Mouse (Mus musculus): ENCODE data around the gene Trappc12. TPM values are rescaled to one million over a fixed set of nuclear protein-coding genes. Genes with fewer than 3 reads are reported as not detected.

Gene Trappc12
- polyA plus RNA-seq (2015; fragmentation: Nextera tagmentation; extraction: Ambion mirVana) = 40.9 and 42.2 TPM in 2 replicates

- Histone ChIP-seq H3K9me3 (no peaks in the 10 kb centered on the region), H3K4me2 (replicated peaks) (peak within 1 kb of the TSS; percentile 93), H3K36me3 (peaks cover 20% of the 10 kb centered on the region), H3K9ac (peak within 1 kb of the TSS; percentile 88), H3K4me3 (peak within 1 kb of the TSS; percentile 81), H3K27ac (no peak within 1 kb of the TSS), H3K27me3 (no peaks in the 10 kb centered on the region), H3K4me1 (peaks cover 21% of the 10 kb centered on the region)
- 1% methylated on average over 41 of the region's 41 CpGs for WGBS
- ATAC-seq (ENCODE audit: low FRiP score, low read depth) = peak; percentile 92
Observed at GRCm38 (mm10) chr12:28750021-28750633, at the start of gene Trappc12. TSS of gene Trappc12 (minus strand) at chr12:28750472.

GRCm38 (mm10) chr12:28799798-28800411, 49.6 kb upstream of the Trappc12 start:
- H3K9ac ChIP-seq = no peak overlapping the region
- WGBS = 14% methylated on average over 11 of the region's 11 CpGs

GRCm38 (mm10) chr12:28796881-28797420, 46.7 kb upstream of the Trappc12 start:
- Histone ChIP-seq H3K36me3 (no peaks in the 10 kb centered on the region; the same call in 1 of the 2 replicates), H3K27me3 (no peaks in the 10 kb centered on the region), H3K9ac (no peak overlapping the region), H3K4me1 (peaks cover 22% of the 10 kb centered on the region), H3K9me3 (no peaks in the 10 kb centered on the region; the same call in 1 of the 2 replicates), H3K4me2 (replicated peaks) (no peak overlapping the region), H3K4me3 (no peak overlapping the region), H3K27ac (no peak overlapping the region)
- ATAC-seq (ENCODE audit: low FRiP score, low read depth) = no peak

More at GRCm38 (mm10) chr12:28799798-28800411, 49.6 kb upstream of the Trappc12 start:
- peak; percentile 73 for ATAC-seq (ENCODE audit: low FRiP score, low read depth)
- H3K4me1 ChIP-seq = peaks cover 30% of the 10 kb centered on the region
- H3K36me3 ChIP-seq = no peaks in the 10 kb centered on the region; the same call in 1 of the 2 replicates
- H3K4me2 ChIP-seq (replicated peaks) = peak overlapping the region; percentile 17; the same call in 1 of the 2 replicates
- H3K4me3 ChIP-seq = no peak overlapping the region
- peak overlapping the region; percentile 61 for H3K27ac ChIP-seq
- no peaks in the 10 kb centered on the region; the same call in 1 of the 2 replicates for H3K9me3 ChIP-seq
- H3K27me3 ChIP-seq = no peaks in the 10 kb centered on the region

DNA sequence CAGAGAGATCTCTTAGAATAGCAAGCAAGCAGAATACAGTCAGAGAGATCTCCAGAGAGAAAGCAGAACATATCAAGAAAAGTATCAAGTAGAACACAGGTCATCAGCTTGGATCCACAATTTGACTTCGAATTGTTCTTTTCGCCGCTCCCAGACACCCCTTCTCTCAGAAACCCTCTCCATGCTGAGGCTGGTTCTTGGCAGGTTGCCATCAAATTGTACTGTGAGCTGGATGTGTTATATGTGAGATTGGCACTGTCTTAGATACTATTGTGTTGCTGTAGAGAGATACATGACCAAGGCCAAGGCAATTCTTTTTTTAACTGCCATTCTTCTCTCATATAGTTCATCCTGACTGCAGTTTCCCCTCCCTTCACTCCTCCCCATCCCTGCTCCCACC, 44.8 kb upstream of the Trappc12 start:
- Histone ChIP-seq H3K4me1 (peaks cover 24% of the 10 kb centered on the region), H3K9ac (no peak overlapping the region), H3K4me3 (no peak overlapping the region), H3K27me3 (no peaks in the 10 kb centered on the region), H3K9me3 (no peaks in the 10 kb centered on the region; the same call in 1 of the 2 replicates), H3K36me3 (no peaks in the 10 kb centered on the region; the same call in 1 of the 2 replicates), H3K4me2 (replicated peaks) (no peak overlapping the region), H3K27ac (no peak overlapping the region)
- no peak for ATAC-seq (ENCODE audit: low FRiP score, low read depth)
- 88% methylated on average over 3 of the region's 3 CpGs for WGBS

DNA sequence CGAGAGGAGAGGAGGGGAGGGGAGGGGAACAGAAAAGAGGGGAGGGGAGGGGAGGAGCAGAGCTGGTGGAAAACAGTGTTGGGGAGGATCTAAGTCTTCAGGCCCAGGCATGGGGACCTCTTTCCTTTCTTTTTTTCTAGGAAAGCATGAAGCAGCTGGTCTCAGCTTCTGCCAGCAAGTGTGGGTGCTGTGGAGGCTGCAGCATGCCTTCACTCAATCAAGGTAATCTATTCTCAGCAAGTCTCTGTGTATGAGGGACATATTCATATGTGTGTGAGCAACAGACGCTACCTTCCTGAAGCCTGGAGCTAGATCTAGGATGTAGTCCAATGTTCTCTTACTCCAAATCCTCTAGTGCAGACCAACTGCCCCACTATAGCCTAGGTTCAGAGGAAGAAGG, 43.4 kb upstream of the Trappc12 start:
- Histone ChIP-seq H3K4me1 (peaks cover 17% of the 10 kb centered on the region), H3K4me2 (replicated peaks) (no peak overlapping the region), H3K9me3 (no peaks in the 10 kb centered on the region; the same call in 1 of the 2 replicates), H3K4me3 (no peak overlapping the region), H3K9ac (no peak overlapping the region), H3K27ac (no peak overlapping the region), H3K27me3 (no peaks in the 10 kb centered on the region), H3K36me3 (no peaks in the 10 kb centered on the region; the same call in 1 of the 2 replicates)
- 63% methylated on average over 2 of the region's 2 CpGs for WGBS
- ATAC-seq (ENCODE audit: low FRiP score, low read depth) = no peak

DNA sequence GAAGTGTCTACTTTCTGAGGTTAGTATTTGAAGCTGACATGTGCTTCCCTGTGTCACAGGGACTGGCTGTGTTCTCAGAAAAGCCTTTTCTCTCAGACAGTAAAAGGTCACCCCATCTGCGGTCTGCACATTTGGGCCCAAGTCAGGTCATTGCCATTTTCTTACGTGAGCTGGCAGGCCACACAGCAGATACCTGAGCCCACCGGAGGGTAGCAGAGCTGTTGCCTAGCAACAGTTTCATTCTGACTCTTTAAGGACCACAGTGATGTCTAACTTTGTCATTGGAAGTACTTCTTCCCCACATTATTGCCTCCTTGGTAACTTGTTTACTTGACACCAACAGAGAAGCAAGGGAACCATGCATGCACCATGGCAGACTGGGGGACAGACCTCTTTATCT, 42.3 kb upstream of the Trappc12 start:
- Histone ChIP-seq H3K27ac (no peak overlapping the region), H3K4me2 (replicated peaks) (no peak overlapping the region), H3K36me3 (no peaks in the 10 kb centered on the region), H3K9me3 (no peaks in the 10 kb centered on the region), H3K4me3 (no peak overlapping the region), H3K4me1 (peaks cover 17% of the 10 kb centered on the region), H3K9ac (no peak overlapping the region), H3K27me3 (no peaks in the 10 kb centered on the region)
- ATAC-seq (ENCODE audit: low FRiP score, low read depth) = no peak
- WGBS = 72% methylated on average over 3 of the region's 3 CpGs

- no peaks in the 10 kb centered on the region for H3K27me3 ChIP-seq
- no peak for ATAC-seq (ENCODE audit: low FRiP score, low read depth)
- no peak overlapping the region for H3K9ac ChIP-seq
- H3K4me2 ChIP-seq (replicated peaks) = no peak overlapping the region
- WGBS = 84% methylated on average over 6 of the region's 6 CpGs
- no peak overlapping the region for H3K4me3 ChIP-seq
- peaks cover 41% of the 10 kb centered on the region for H3K4me1 ChIP-seq
- no peaks in the 10 kb centered on the region for H3K9me3 ChIP-seq
- H3K27ac ChIP-seq = no peak overlapping the region
- no peaks in the 10 kb centered on the region for H3K36me3 ChIP-seq
Observed at GRCm38 (mm10) chr12:28786310-28786709, 36.0 kb upstream of the Trappc12 start.

GRCm38 (mm10) chr12:28785299-28785698, 35.0 kb upstream of the Trappc12 start:
- Histone ChIP-seq H3K4me1 (peaks cover 37% of the 10 kb centered on the region), H3K27me3 (no peaks in the 10 kb centered on the region), H3K36me3 (no peaks in the 10 kb centered on the region), H3K4me2 (replicated peaks) (no peak overlapping the region), H3K9me3 (no peaks in the 10 kb centered on the region), H3K4me3 (no peak overlapping the region), H3K9ac (no peak overlapping the region), H3K27ac (no peak overlapping the region)
- ATAC-seq (ENCODE audit: low FRiP score, low read depth) = peak; percentile 71; the same call in 1 of the 2 replicates
- 3% methylated on average over 1 of the region's 1 CpGs for WGBS

GRCm38 (mm10) chr12:28784864-28785263, 34.6 kb upstream of the Trappc12 start:
- WGBS = 25% methylated on average over 8 of the region's 8 CpGs
- Histone ChIP-seq H3K9ac (no peak overlapping the region; the same call in 1 of the 2 replicates), H3K4me1 (peaks cover 32% of the 10 kb centered on the region), H3K9me3 (no peaks in the 10 kb centered on the region), H3K4me3 (no peak overlapping the region), H3K36me3 (no peaks in the 10 kb centered on the region), H3K27me3 (no peaks in the 10 kb centered on the region), H3K4me2 (replicated peaks) (no peak overlapping the region), H3K27ac (no peak overlapping the region)
- ATAC-seq (ENCODE audit: low FRiP score, low read depth) = no peak

GRCm38 (mm10) chr12:28784355-28784754, 34.1 kb upstream of the Trappc12 start:
- no peak for ATAC-seq (ENCODE audit: low FRiP score, low read depth)
- no peaks in the 10 kb centered on the region for H3K36me3 ChIP-seq
- H3K4me2 ChIP-seq (replicated peaks) = no peak overlapping the region
- H3K9me3 ChIP-seq = no peaks in the 10 kb centered on the region
- no peak overlapping the region for H3K4me3 ChIP-seq
- no peaks in the 10 kb centered on the region for H3K27me3 ChIP-seq
- no peak overlapping the region for H3K27ac ChIP-seq
- H3K4me1 ChIP-seq = peaks cover 31% of the 10 kb centered on the region
- no peak overlapping the region; the same call in 1 of the 2 replicates for H3K9ac ChIP-seq
- WGBS = 31% methylated on average over 4 of the region's 4 CpGs

DNA sequence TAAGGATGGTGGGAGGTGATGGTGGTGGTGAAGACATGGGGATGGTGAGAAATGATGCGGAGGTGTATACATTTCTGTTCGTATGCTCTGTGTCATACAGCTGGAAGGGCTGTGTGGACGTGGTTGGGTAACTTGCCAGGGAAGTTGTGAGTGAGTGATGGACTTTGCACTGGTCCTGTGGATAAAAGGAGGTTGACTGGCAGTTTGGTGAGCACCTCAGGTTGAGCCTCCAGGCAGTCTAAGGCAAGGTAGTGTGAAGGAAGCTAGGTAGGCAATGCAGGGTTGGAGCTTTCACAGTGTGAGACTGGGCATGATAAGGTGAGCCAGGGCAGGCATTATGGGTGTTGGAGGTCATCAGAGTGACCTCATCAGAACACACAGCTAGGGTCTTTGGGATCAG, 32.4 kb upstream of the Trappc12 start:
- H3K9me3 ChIP-seq = no peaks in the 10 kb centered on the region
- peaks cover 31% of the 10 kb centered on the region for H3K4me1 ChIP-seq
- H3K9ac ChIP-seq = no peak overlapping the region
- no peaks in the 10 kb centered on the region for H3K27me3 ChIP-seq
- H3K4me3 ChIP-seq = no peak overlapping the region
- H3K4me2 ChIP-seq (replicated peaks) = no peak overlapping the region
- no peaks in the 10 kb centered on the region for H3K36me3 ChIP-seq
- no peak overlapping the region for H3K27ac ChIP-seq
- 90% methylated on average over 3 of the region's 3 CpGs for WGBS
- ATAC-seq (ENCODE audit: low FRiP score, low read depth) = no peak

DNA sequence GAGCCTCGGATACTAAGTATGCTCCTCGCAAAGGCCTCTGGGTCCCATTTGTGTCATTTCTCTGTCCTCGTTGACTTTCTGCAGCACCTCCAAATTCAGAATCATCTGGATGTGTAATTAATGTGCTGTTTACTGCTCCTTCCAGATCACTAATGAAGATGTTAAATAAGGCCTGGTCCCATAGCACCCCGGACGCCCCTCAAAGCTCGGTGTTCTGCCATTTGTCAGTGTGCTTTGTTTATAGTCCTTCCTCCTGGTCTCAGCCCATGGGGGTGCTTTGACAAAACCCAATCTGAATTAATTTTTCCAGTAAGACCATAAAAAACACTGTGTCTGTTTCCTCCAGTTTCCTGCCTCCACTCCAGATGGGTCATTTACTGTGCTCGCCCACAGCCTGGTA, 29.9 kb upstream of the Trappc12 start:
- Histone ChIP-seq H3K27me3 (no peaks in the 10 kb centered on the region), H3K9ac (peak overlapping the region; percentile 19; the same call in 1 of the 2 replicates), H3K27ac (no peak overlapping the region), H3K4me1 (peaks cover 24% of the 10 kb centered on the region), H3K36me3 (no peaks in the 10 kb centered on the region), H3K4me3 (no peak overlapping the region), H3K4me2 (replicated peaks) (no peak overlapping the region), H3K9me3 (no peaks in the 10 kb centered on the region)
- ATAC-seq (ENCODE audit: low FRiP score, low read depth) = no peak
- 47% methylated on average over 7 of the region's 7 CpGs for WGBS
